ENCODE assay signal across 8 mouse cellular contexts in genomic region chr2:84715562-84716361, GRCm38 (mm10). TPM values are rescaled to one million over a fixed set of nuclear protein-coding genes. Genes with fewer than 3 reads are reported as not detected.
A peak's percentile ranks its signal among the peaks of the same experiment; 100 is the strongest.
DNase-seq lines count a peak whose midpoint lies in the region; ATAC-seq lines count a peak whose summit lies in the region.

No protein-coding gene starts in this region.

- peak overlapping the region; percentile 95 for H3K9ac ChIP-seq in midbrain, embryonic 11.5 days (ENCODE audit: low read length)

- peak overlapping the region; percentile 51 for H3K4me2 ChIP-seq in midbrain, embryonic 11.5 days

- peak; percentile 81 to 94 for DNase-seq in adrenal gland, adult (ENCODE audit: inconsistent age in 2 of 2, low spot score in 1 of 2)
- DNase-seq in adrenal gland, postnatal 4 days (ENCODE audit: low spot score in 2 of 2), result no peak
- DNase-seq in embryo, embryonic 11 days, result peak; percentile 92
- peak; percentile 35 to 51 for DNase-seq in gastrocnemius, postnatal 4 days (ENCODE audit: low spot score in 2 of 2)
- DNase-seq in kidney, adult 18-20 months, result peak; percentile 83
- peak; percentile 67 for DNase-seq in limb, embryonic 10.5 days (ENCODE audit: low spot score)
- peak; percentile 96 for DNase-seq in midbrain, embryonic 11.5 days (ENCODE audit: low spot score, missing footprints)
- DNase-seq in spleen, adult 18-20 months, result peak; percentile 51 to 59

- peak; percentile 93 for ATAC-seq in midbrain, embryonic 11.5 days (ENCODE audit: low FRiP score)

- H3K27ac ChIP-seq in limb, embryonic 10.5 days, result peak overlapping the region; percentile 96
- peak overlapping the region; percentile 96 for H3K27ac ChIP-seq in midbrain, embryonic 11.5 days (ENCODE audit: low read depth, low read length)

- no peaks in the 10 kb centered on the region for H3K27me3 ChIP-seq in limb, embryonic 10.5 days (ENCODE audit: low read depth, poor library complexity, severe bottlenecking)
- no peaks in the 10 kb centered on the region for H3K27me3 ChIP-seq in midbrain, embryonic 11.5 days (ENCODE audit: control insufficient read depth, insufficient read depth, low read length)

- peaks cover 8% of the 10 kb centered on the region for H3K36me3 ChIP-seq in limb, embryonic 10.5 days
- no peaks in the 10 kb centered on the region for H3K36me3 ChIP-seq in midbrain, embryonic 11.5 days (ENCODE audit: control insufficient read depth, insufficient read depth, low read length)

- peak overlapping the region; percentile 83 for H3K4me3 ChIP-seq in limb, embryonic 10.5 days
- peak overlapping the region; percentile 95 for H3K4me3 ChIP-seq in midbrain, embryonic 11.5 days (ENCODE audit: low read depth, low read length)

- no peaks in the 10 kb centered on the region for H3K9me3 ChIP-seq in limb, embryonic 10.5 days (replicated peaks)
- H3K9me3 ChIP-seq in midbrain, embryonic 11.5 days (ENCODE audit: control insufficient read depth, low read length), result no peaks in the 10 kb centered on the region

- under 1% methylated on average over 33 of the region's 33 CpGs for WGBS in limb, embryonic 10.5 days
- WGBS in midbrain, embryonic 11.5 days, result under 1% methylated on average over 33 of the region's 33 CpGs

- peaks cover 19% of the 10 kb centered on the region for H3K4me1 ChIP-seq in limb, embryonic 10.5 days
- H3K4me1 ChIP-seq in midbrain, embryonic 11.5 days (ENCODE audit: control insufficient read depth, insufficient read depth, low read length), result peaks cover 10% of the 10 kb centered on the region

RNA-seq across cellular contexts. Expression of gene Zdhhc5, which starts 0.8 kb away (rescaled TPM):
- total RNA-seq in adrenal gland, postnatal 4 days (2021), result 10 to 100 TPM; 52.5 to 61.7 TPM
- 10 to 100 TPM; 45.1 to 50.9 TPM for total RNA-seq in gastrocnemius, postnatal 4 days (2021)
- 33.7 and 34.3 TPM in 2 replicates for polyA plus RNA-seq in limb, embryonic 10.5 days (2016; fragmentation: Nextera tagmentation; extraction: Ambion mirVana)
- 22.4 and 23.9 TPM in 2 replicates for polyA plus RNA-seq in midbrain, embryonic 11.5 days (2014; fragmentation: Nextera tagmentation; extraction: Ambion mirVana)

RNA-seq across cellular contexts. Expression of gene Clp1, which starts 11.4 kb away (rescaled TPM):
- total RNA-seq in adrenal gland, postnatal 4 days (2021), result 10 to 100 TPM; 13.0 to 15.2 TPM
- total RNA-seq in gastrocnemius, postnatal 4 days (2021), result 1 to 10 TPM; 6.8 to 8.6 TPM
- 57.8 and 58.8 TPM in 2 replicates for polyA plus RNA-seq in limb, embryonic 10.5 days (2016; fragmentation: Nextera tagmentation; extraction: Ambion mirVana)
- 54.4 and 57.0 TPM in 2 replicates for polyA plus RNA-seq in midbrain, embryonic 11.5 days (2014; fragmentation: Nextera tagmentation; extraction: Ambion mirVana)

RNA-seq across cellular contexts. Expression of gene Ypel4, which starts 18.1 kb away (rescaled TPM):
- total RNA-seq in adrenal gland, postnatal 4 days (2021), result 10 to 100 TPM; 12.0 to 18.2 TPM
- under 1 TPM; 0.74 to 0.78 TPM for total RNA-seq in gastrocnemius, postnatal 4 days (2021)
- 5.7 and 9.6 TPM in 2 replicates for polyA plus RNA-seq in limb, embryonic 10.5 days (2016; fragmentation: Nextera tagmentation; extraction: Ambion mirVana)
- polyA plus RNA-seq in midbrain, embryonic 11.5 days (2014; fragmentation: Nextera tagmentation; extraction: Ambion mirVana), result 13.6 and 14.2 TPM in 2 replicates

RNA-seq across cellular contexts. Expression of gene Gm19426, which starts 27.7 kb away (rescaled TPM):
- total RNA-seq in adrenal gland, postnatal 4 days (2021), result 1 to 10 TPM; 8.3 to 9.1 TPM
- 1 to 10 TPM; 4.0 to 6.3 TPM for total RNA-seq in gastrocnemius, postnatal 4 days (2021)
- polyA plus RNA-seq in limb, embryonic 10.5 days (2016; fragmentation: Nextera tagmentation; extraction: Ambion mirVana), result 7.6 and 8.2 TPM in 2 replicates
- polyA plus RNA-seq in midbrain, embryonic 11.5 days (2014; fragmentation: Nextera tagmentation; extraction: Ambion mirVana), result 4.5 and 6.5 TPM in 2 replicates

RNA-seq across cellular contexts. Expression of gene Tmx2, which starts 36.8 kb away (rescaled TPM):
- 100 to 1,000 TPM; 114 to 116 TPM for total RNA-seq in adrenal gland, postnatal 4 days (2021)
- 10 to 100 TPM; 46.6 to 48.5 TPM for total RNA-seq in gastrocnemius, postnatal 4 days (2021)
- 115 and 132 TPM in 2 replicates for polyA plus RNA-seq in limb, embryonic 10.5 days (2016; fragmentation: Nextera tagmentation; extraction: Ambion mirVana)
- polyA plus RNA-seq in midbrain, embryonic 11.5 days (2014; fragmentation: Nextera tagmentation; extraction: Ambion mirVana), result 193 and 195 TPM in 2 replicates

Comparison
In these comparisons a context has a peak if more than half of its experiments do, and no peak if none do; other contexts are left out.
1. DNase-seq: peak in adrenal gland, adult (2 of 2), embryo, embryonic 11 days (single experiment), gastrocnemius, postnatal 4 days (2 of 2), kidney, adult 18-20 months (single experiment), limb, embryonic 10.5 days (single experiment), midbrain, embryonic 11.5 days (single experiment) and spleen, adult 18-20 months (2 of 2); none in adrenal gland, postnatal 4 days (0 of 2).
2. RNA of gene Ypel4, which starts 18.1 kb away (total RNA-seq): 12.0 to 18.2 TPM in adrenal gland, postnatal 4 days; 0.74 to 0.78 TPM in gastrocnemius, postnatal 4 days; every median in the first group is over 4 times any median in the second.